Mouse (Mus musculus) liver, postnatal 0 days (tissue): ENCODE results near the gene 4930426L09Rik. TPM values are rescaled to one million over a fixed set of nuclear protein-coding genes. Genes with fewer than 3 reads are reported as not detected.

Experiments
- ATAC-seq: fragments of 200-750 bp; cut with Nextera tagmentation; 2 replicates; pipeline ENCODE4 v1.8.0; 2017; ENCODE audit warnings: mild to moderate bottlenecking, moderate library complexity
- DNase-seq: peaks from one replicate; pipeline ENCODE4 v3.0.0-alpha.2; 2016
- H3K27ac ChIP-seq: fragments of 300-500 bp; sonication (generic); 2 replicates; pipeline ENCODE4 v1.5.1; 2014; ENCODE audit warnings: antibody characterized with exemption, moderate library complexity, mild to moderate bottlenecking, low read depth
- H3K27me3 ChIP-seq: fragments of 300-500 bp; sonication (generic); 2 replicates; pipeline ENCODE4 v1.6.1; 2014; ENCODE audit warnings: low read length, control low read depth, mixed read lengths; ENCODE audit not compliant: insufficient read depth
- H3K36me3 ChIP-seq: fragments of 300-500 bp; sonication (generic); replicated peaks from 2 replicates; pipeline ENCODE4 v1.6.1; 2014; ENCODE audit warnings: mild to moderate bottlenecking, control low read depth, low read length, moderate library complexity, mixed read lengths; ENCODE audit not compliant: insufficient read depth
- H3K4me1 ChIP-seq: fragments of 300-500 bp; sonication (generic); 2 replicates; pipeline ENCODE4 v1.6.1; 2014; ENCODE audit warnings: antibody characterized with exemption, mild to moderate bottlenecking, control low read depth; ENCODE audit not compliant: insufficient read depth
- H3K4me2 ChIP-seq: fragments of 300-500 bp; sonication (generic); 2 replicates; pipeline ENCODE4 v1.6.1; 2014; ENCODE audit warnings: low read depth, mild to moderate bottlenecking, low read length, moderate library complexity, mixed read lengths
- H3K4me3 ChIP-seq: fragments of 300-500 bp; sonication (generic); 2 replicates; pipeline ENCODE4 v1.5.1; 2014; ENCODE audit warnings: low read depth, low read length
- H3K9ac ChIP-seq: fragments of 300-500 bp; sonication (generic); replicated peaks from 2 replicates; pipeline ENCODE4 v1.6.1; 2014; ENCODE audit warnings: mild to moderate bottlenecking, moderate library complexity
- H3K9me3 ChIP-seq: fragments of 300-500 bp; sonication (generic); 2 replicates; pipeline ENCODE4 v1.6.1; 2016; ENCODE audit warnings: mild to moderate bottlenecking, control low read depth, low read length, mixed read lengths
- CTCF ChIP-seq: sonication (generic); IDR thresholded peaks from 2 replicates; pipeline ENCODE4 v1.5.1; 2016; ENCODE audit warnings: antibody characterized with exemption, low read depth
- EP300 ChIP-seq: IDR thresholded peaks from 2 replicates; pipeline ENCODE4 v1.6.1; 2016; ENCODE audit warnings: antibody characterized with exemption, low read depth, mild to moderate bottlenecking
- WGBS: fragments of 180-500 bp; shearing (Covaris S2); extraction: QIAGEN DNeasy Blood & Tissue Kit; methylation state at CpG from one replicate; pipeline ENCODE4 v1.1.7; 2014; ENCODE audit not compliant: insufficient replicate concordance; 5-methylcytosine and 5-hydroxymethylcytosine counted together
- polyA plus RNA-seq: library from polyadenylated mRNA; unstranded; fragments of >200 nt; fragmentation: Nextera tagmentation; extraction: Ambion mirVana; gene quantifications from 2 replicates; pipeline ENCODE4 v1.2.1, GENCODE M21; 2015

4930426L09Rik gene
- polyA plus RNA-seq, 1 experiment from 2014 or later, result 0.21 TPM

DNA sequence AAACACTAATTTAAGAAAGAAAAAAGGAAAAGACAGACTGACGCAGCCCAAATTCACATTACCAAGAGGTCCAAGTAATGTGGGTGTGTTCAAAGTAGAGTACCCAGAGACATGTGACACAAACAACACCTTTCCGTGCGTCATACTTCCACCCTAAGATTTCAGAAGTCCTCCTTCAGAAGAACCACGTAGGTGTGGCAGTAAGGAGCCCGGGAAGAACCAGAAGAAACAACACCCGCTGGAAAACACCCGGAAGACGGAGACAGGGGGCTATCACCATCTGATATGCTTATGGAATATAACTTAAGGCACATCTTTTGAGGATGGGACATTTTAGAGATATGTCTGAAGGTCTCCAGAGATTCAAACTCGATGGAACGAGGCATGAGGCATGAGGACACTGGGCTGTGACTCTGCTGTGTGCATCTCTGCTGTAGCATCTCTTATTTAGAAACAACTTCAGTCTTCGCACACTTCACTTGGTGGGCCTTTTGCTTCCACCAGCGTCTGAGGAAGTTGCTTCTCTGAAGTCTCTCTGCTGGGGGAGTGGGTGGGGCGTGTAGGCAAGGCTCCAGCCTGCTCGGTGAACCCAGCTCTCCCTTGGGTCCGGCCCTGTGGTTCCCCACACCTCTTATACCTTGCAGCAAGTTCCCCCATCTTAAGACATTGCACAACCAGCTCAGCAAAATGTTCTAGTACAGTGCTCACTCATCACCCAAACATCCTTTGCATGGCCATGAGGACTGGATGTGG is 13.9 kb upstream of the 4930426L09Rik start:
- Histone ChIP-seq H3K36me3 (no peaks in the 10 kb centered on the region), H3K9ac (no peak overlapping the region), H3K9me3 (no peaks in the 10 kb centered on the region), H3K4me1 (peaks cover 8% of the 10 kb centered on the region; the same call in 1 of the 2 replicates), H3K27ac (peak overlapping the region; percentile 22; the same call in 1 of the 2 replicates), H3K27me3 (no peaks in the 10 kb centered on the region), H3K4me2 (0 out of 2 replicates have a peak overlapping the region, but pooled peaks have one; percentile 6), H3K4me3 (no peak overlapping the region)
- no peak for TF ChIP-seq EP300
- TF ChIP-seq CTCF, result no peak
- DNase-seq, result peak; percentile 63
- WGBS, result 77% methylated on average over 15 of the region's 15 CpGs
- no peak for ATAC-seq

DNA sequence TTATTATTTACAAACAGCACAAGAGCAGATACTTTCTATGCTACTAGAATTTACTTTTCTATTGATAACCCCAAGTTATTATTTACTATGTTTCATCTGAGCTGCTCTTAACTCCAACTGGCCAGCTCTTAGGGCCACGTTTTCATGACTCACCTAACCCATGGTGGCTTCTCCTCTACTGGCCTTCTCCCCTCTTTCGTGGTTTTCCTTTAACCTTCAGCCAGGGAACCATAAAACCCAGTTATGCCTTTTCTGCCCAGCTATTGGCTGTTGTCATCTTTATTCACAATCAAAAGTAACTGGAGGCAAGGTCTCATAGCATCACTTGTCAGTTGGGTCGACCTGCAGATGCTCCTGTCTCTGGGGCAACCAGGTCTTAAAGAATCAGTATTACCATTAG is 12.6 kb upstream of the 4930426L09Rik start:
- Histone ChIP-seq H3K9me3 (no peaks in the 10 kb centered on the region), H3K27me3 (no peaks in the 10 kb centered on the region), H3K9ac (no peak overlapping the region), H3K4me2 (no peak overlapping the region), H3K4me1 (peaks cover 8% of the 10 kb centered on the region; the same call in 1 of the 2 replicates), H3K36me3 (no peaks in the 10 kb centered on the region), H3K4me3 (no peak overlapping the region), H3K27ac (no peak overlapping the region)
- 65% methylated on average over 3 of the region's 3 CpGs for WGBS
- ATAC-seq, result no peak
- no peak for DNase-seq
- no peak for TF ChIP-seq CTCF
- no peak for TF ChIP-seq EP300

DNA sequence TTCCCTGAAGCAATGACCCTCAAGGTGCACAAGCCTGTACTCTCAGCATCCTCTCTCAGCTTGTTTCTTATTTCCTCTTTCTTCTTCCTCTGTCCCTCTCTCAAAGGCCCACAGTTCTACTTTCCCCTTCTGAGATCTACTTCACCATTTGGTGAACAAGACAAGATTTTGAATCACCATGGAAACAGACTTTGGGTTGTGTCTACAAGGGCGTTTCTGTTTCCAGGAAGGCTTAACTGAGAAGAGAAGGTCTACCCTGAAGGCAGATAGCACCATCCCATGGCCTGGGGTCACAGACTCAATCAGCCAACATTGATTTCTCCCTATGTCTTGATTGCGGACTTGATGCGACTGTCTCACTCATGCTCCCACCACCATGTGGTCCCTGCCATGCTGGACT is 9.3 kb upstream of the 4930426L09Rik start:
- peaks cover 21% of the 10 kb centered on the region for H3K4me1 ChIP-seq

DNA sequence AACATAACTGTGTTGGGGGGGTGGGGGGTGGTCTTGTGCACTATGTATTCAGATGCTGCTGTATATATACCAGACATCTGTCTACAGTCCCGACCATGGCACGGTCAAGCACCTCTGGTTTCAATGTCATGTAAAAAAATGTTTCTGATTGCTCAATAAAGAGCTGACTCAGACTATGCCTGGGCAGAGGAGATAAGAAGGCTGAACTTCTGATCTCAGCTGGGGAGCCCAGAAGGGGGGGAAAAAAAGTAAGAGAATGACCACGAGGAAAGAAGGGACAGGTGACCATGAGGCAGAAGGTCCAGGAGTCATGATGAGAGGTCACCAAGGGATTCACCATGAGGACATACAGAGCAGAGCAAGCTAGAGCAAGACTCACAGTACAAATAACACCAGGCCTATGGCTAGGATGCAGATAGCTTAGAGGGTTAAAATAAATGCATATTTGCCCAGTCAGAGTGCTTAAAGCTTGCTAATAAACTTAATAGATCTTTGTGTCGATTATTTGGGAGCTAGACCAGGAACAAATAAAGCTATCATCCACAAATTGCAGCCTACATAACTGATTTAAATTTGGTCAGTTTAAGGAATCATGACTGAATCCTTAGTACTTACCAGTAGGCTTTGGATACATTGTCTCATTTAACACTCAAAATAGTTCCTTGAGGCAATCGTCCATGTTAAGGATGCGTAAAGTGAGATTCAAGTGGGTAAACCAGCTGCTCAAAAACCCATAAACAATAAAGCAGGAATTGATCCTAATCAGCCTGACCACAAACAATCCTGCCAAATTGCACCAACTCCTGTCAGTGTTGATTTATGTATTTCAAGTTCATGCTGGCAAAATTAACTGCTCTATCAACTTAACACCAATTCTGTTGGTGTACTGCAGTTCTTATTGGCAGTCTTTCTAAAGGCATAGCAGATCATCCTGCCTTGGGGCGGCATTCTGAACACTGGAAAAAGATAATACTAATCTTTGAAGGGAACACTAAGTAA is 5.3 kb upstream of the 4930426L09Rik start:
- 41% methylated on average over 7 of the region's 7 CpGs for WGBS
- peak overlapping the region; percentile 37 for H3K4me2 ChIP-seq
- no peaks in the 10 kb centered on the region for H3K9me3 ChIP-seq
- DNase-seq, result no peak
- H3K9ac ChIP-seq, result no peak overlapping the region
- peak; percentile 88 for ATAC-seq
- H3K27ac ChIP-seq, result peak overlapping the region; percentile 44
- H3K27me3 ChIP-seq, result no peaks in the 10 kb centered on the region
- H3K4me3 ChIP-seq, result no peak overlapping the region
- peaks cover 33% of the 10 kb centered on the region for H3K4me1 ChIP-seq
- TF ChIP-seq EP300 (peak; percentile 93), CTCF (no peak)
- no peaks in the 10 kb centered on the region for H3K36me3 ChIP-seq

More for the DNA sequence above, 9.3 kb upstream of the 4930426L09Rik start:
- TF ChIP-seq CTCF (no peak), EP300 (no peak)
- Histone ChIP-seq H3K27me3 (no peaks in the 10 kb centered on the region), H3K9me3 (no peaks in the 10 kb centered on the region), H3K9ac (no peak overlapping the region), H3K27ac (no peak overlapping the region), H3K4me3 (no peak overlapping the region), H3K4me2 (no peak overlapping the region), H3K36me3 (no peaks in the 10 kb centered on the region)
- ATAC-seq, result no peak
- 66% methylated on average over 3 of the region's 3 CpGs for WGBS
- no peak for DNase-seq

DNA sequence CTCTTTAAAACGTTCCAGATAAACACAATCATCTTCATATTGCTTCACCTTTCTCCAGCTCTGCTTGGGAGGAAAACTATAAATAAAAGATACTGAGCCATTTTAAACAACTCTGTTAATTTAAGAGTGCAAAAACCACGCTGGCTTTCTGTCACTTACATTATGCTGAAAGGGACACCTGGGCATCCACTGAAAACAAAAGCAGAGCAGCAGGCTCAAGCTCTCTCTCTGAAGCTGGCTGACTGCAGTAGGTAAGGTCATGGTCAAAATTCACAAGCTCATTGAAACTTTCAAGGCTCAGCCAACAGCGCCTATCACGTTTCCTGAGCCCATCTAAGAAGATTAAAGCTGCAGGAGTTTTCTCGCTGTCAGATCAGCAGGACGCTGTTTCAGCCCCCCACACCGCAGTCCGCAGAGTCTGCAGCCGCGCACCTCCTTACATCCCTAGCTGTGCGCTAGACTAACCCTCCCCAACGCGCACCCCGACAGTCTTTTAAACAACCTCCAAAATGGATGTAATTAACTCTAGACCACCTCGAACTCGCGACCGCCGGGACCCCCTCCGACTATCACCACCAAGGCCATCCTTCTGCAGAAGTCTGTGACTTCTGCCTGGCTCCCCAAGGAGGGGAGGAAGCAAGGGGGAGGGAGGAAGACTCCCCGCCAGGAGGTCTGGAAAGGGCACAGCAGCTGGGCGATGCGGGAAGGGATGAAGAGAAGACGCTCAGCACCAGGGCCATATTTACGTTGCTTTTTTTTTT is 1.5 kb upstream of the 4930426L09Rik start:
- ATAC-seq (no peak), DNase-seq (peak; percentile 35)
- peak overlapping the region; percentile 85 for H3K4me2 ChIP-seq
- peak overlapping the region; percentile 96 for H3K27ac ChIP-seq
- WGBS, result under 1% methylated on average over 25 of the region's 25 CpGs
- H3K4me3 ChIP-seq, result peak overlapping the region; percentile 92
- peak overlapping the region; percentile 82 for H3K9ac ChIP-seq
- H3K27me3 ChIP-seq, result 0 out of 2 replicates have a peak, but pooled peaks cover 4% of the 10 kb centered on the region
- no peak for TF ChIP-seq EP300
- no peak for TF ChIP-seq CTCF
- H3K4me1 ChIP-seq, result peaks cover 30% of the 10 kb centered on the region
- H3K36me3 ChIP-seq, result no peaks in the 10 kb centered on the region
- H3K9me3 ChIP-seq, result no peaks in the 10 kb centered on the region
